Mouse (Mus musculus) lung, embryonic 14.5 days (tissue): ENCODE data around the gene Wdr63. TPM values are rescaled to one million over a fixed set of nuclear protein-coding genes. Genes with fewer than 3 reads are reported as not detected.
A peak's percentile ranks its signal among the peaks of the same experiment; 100 is the strongest.
"Not testable (repeated sequence)": the region's sequence is repeated elsewhere in the genome, so short reads cannot be mapped to it uniquely, and the experiment has no call there.

Experiments
- ATAC-seq: fragments of 200-750 bp; cut with Nextera tagmentation; 2 replicates; pipeline ENCODE4 v1.8.0; 2017; ENCODE audit warnings: mild to moderate bottlenecking, moderate TSS enrichment, moderate library complexity; ENCODE audit not compliant: insufficient read depth
- DNase-seq: peaks from one replicate; pipeline ENCODE4 v3.0.0-alpha.2; 2015
- H3K27ac ChIP-seq: fragments of 300-500 bp; sonication (generic); 2 replicates; pipeline ENCODE4 v1.5.1; 2014; ENCODE audit warnings: low read depth, mild to moderate bottlenecking, moderate library complexity
- H3K27me3 ChIP-seq: fragments of 300-500 bp; sonication (generic); 2 replicates; pipeline ENCODE4 v1.6.1; 2014; ENCODE audit warnings: low read length, control low read depth; ENCODE audit not compliant: insufficient read depth
- H3K36me3 ChIP-seq: fragments of 300-500 bp; sonication (generic); 2 replicates; pipeline ENCODE4 v1.6.1; 2014; ENCODE audit warnings: control low read depth; ENCODE audit not compliant: insufficient read depth
- H3K4me1 ChIP-seq: fragments of 300-500 bp; sonication (generic); 2 replicates; pipeline ENCODE4 v1.6.1; 2014; ENCODE audit warnings: antibody characterized with exemption, control low read depth; ENCODE audit not compliant: insufficient read depth
- H3K4me2 ChIP-seq: fragments of 300-500 bp; sonication (generic); 2 replicates; pipeline ENCODE4 v1.6.1; 2014; ENCODE audit warnings: mild to moderate bottlenecking
- H3K4me3 ChIP-seq: fragments of 300-500 bp; sonication (generic); 2 replicates; pipeline ENCODE4 v1.5.1; 2014; ENCODE audit warnings: low read depth, low read length
- H3K9ac ChIP-seq: fragments of 300-500 bp; sonication (generic); 2 replicates; pipeline ENCODE4 v1.6.1; 2014
- H3K9me3 ChIP-seq: fragments of 300-500 bp; sonication (generic); 2 replicates; pipeline ENCODE4 v1.6.1; 2016; ENCODE audit warnings: low read depth, low read length, control low read depth
- CTCF ChIP-seq: IDR thresholded peaks from 2 replicates; pipeline ENCODE4 v1.5.1; 2016; ENCODE audit warnings: antibody characterized with exemption, low read depth
- WGBS: fragments of 180-500 bp; shearing (Covaris S2); extraction: QIAGEN DNeasy Blood & Tissue Kit; methylation state at CpG from one replicate; pipeline ENCODE4 v1.1.7; 2014; 5-methylcytosine and 5-hydroxymethylcytosine counted together
- polyA plus RNA-seq: library from polyadenylated mRNA; unstranded; fragments of >200 nt; fragmentation: Nextera tagmentation; extraction: Ambion mirVana; gene quantifications from 2 replicates; pipeline ENCODE4 v1.2.1, GENCODE M21; 2014

Wdr63 gene
- polyA plus RNA-seq, 1 experiment from 2014 or later: not detected

DNA sequence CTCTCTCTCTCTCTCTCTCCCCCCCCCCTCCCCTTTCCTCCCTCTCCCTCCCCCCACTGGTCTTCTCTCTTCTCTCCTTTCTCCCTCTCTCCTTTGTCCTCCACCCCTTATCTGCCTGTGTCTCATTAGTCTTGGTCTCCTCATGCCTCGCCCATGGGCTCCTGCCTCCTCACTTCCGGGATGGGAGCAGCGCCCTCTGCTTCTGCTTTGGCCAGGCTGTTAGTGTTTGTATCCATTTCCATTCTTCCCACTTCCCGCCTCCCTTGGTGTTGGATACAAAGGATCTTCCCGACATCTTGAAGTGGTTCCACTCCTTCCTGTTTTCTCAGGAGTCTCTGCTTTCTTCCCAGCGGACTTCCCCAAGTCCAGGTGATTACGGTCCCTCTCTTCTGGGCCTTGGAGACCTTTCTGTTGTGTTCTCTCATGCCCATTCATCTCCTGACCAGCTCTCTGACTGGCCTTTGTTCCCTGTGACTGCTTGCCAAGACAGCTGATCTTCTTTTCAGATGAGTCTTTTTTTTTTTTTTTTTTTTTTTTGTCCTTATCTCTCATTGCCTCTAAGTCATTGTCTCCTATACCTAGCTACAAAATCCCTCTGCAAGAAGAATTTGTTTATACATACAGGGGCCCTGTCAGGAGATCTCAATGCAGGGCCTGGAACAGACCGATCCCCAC, 96.2 kb downstream of the Wdr63 start:
- no peak for ATAC-seq

DNA sequence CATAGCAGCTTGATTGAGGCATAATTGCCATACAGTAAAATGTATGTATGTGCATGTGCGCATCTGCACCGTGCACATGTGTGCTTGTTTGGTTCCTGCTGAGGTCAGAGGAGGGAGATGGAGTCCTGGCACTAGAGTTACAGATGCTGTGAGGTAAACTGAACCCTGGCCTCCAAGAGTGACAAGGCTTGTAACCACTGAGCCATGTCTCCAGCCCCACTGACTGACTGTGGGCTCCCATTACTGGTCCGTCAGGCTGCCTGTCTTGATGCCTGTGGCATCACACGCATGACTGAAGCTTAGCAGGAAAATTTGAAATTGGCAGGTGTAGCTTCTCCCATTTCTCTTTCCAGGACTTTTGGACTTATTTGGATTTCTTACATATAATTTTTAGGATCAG, 97.2 kb downstream of the Wdr63 start:
- H3K4me3 ChIP-seq: no peak overlapping the region
- WGBS: 92% methylated on average over 4 of the region's 4 CpGs
- no peak overlapping the region for H3K9ac ChIP-seq
- TF ChIP-seq CTCF: no peak
- H3K36me3 ChIP-seq: peaks cover 22% of the 10 kb centered on the region; the same call in 1 of the 2 replicates
- no peak for ATAC-seq
- peak overlapping the region; percentile 26; the same call in 1 of the 2 replicates for H3K27ac ChIP-seq
- H3K4me2 ChIP-seq: no peak overlapping the region
- H3K27me3 ChIP-seq: no peaks in the 10 kb centered on the region
- no peaks in the 10 kb centered on the region for H3K9me3 ChIP-seq
- no peaks in the 10 kb centered on the region for H3K4me1 ChIP-seq
- no peak for DNase-seq

More for the DNA sequence above, 96.2 kb downstream of the Wdr63 start:
- no peak for TF ChIP-seq CTCF
- no peak overlapping the region for H3K4me3 ChIP-seq
- no peaks in the 10 kb centered on the region for H3K27me3 ChIP-seq
- no peak overlapping the region for H3K4me2 ChIP-seq
- H3K27ac ChIP-seq: no peak overlapping the region
- no peak for DNase-seq
- 69% methylated on average over 8 of the region's 8 CpGs for WGBS
- no peaks in the 10 kb centered on the region for H3K4me1 ChIP-seq
- H3K9me3 ChIP-seq: no peaks in the 10 kb centered on the region
- no peak overlapping the region for H3K9ac ChIP-seq
- H3K36me3 ChIP-seq: peaks cover 31% of the 10 kb centered on the region

DNA sequence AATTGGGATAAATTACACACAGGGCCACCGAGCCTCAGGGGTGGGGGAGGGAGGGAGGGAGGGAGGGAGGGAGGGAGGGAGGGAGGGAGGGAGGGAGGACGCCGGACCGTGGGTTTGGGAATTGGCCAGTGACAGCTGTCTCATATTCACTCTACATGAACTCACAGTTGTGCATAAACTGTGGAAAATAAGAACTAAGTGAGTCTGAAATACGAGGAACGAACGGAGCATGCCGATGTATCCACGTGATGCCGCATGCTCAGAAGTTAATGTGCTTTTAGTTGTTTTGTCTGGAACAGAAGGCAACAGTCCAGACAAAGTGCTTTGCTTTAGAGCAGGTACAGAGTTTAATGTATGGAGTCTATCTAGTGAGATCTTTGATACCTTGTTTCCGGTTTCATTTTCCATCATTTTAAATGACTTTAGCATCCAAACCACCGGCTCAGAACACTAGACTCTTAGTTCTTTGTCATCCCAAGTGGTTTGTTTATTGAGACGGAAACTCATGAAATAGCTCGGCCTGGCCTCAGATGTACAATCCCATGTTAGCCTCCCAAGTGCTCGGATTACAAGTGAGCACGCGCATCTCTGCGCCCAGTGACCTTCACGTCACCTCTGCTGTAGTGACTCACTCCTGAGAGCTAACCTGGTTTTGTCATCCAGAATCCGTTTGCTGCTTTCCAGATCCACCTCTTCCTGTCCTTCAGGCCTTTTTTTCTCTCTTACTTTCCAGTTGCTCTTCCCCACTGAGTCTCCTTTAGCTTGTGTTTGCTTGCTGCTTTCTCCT, 97.9 kb downstream of the Wdr63 start:
- H3K4me1 ChIP-seq: no peaks in the 10 kb centered on the region
- no peak overlapping the region for H3K9ac ChIP-seq
- peak; percentile 70 for DNase-seq
- peak; percentile 60; the same call in 1 of the 2 replicates for ATAC-seq
- H3K4me3 ChIP-seq: no peak overlapping the region
- H3K36me3 ChIP-seq: peaks cover 17% of the 10 kb centered on the region; the same call in 1 of the 2 replicates
- H3K27ac ChIP-seq: peak overlapping the region; percentile 26; the same call in 1 of the 2 replicates
- H3K9me3 ChIP-seq: no peaks in the 10 kb centered on the region
- 36% methylated on average over 20 of the region's 20 CpGs for WGBS
- no peaks in the 10 kb centered on the region for H3K27me3 ChIP-seq
- H3K4me2 ChIP-seq: peak overlapping the region; percentile 27; the same call in 1 of the 2 replicates
- TF ChIP-seq CTCF: no peak

DNA sequence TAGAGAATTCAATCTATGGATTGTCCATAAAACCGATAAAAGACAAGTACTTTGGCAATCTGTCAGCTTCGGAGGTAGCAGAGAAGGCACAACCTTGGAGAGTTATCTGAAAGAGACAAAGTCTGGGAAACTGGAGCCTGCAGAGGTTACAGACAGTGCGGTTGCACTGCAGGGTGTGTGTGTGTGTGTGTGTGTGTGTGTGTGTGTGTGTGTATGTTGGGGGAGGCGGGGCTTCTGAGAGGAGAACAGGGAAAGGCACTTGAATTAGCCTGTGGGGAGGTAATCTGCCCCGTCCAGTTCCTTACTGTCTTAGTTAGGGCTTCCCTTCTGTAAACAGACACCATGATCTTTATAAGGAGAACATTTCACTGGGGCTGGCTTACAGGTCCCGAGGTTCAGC, 100.1 kb downstream of the Wdr63 start:
- H3K9me3 ChIP-seq: no peaks in the 10 kb centered on the region
- no peak for ATAC-seq
- no peaks in the 10 kb centered on the region for H3K4me1 ChIP-seq
- H3K36me3 ChIP-seq: peaks cover 28% of the 10 kb centered on the region
- no peak overlapping the region for H3K4me2 ChIP-seq
- DNase-seq: no peak
- 70% methylated on average over 6 of the region's 6 CpGs for WGBS
- no peak overlapping the region for H3K9ac ChIP-seq
- TF ChIP-seq CTCF: no peak
- no peak overlapping the region for H3K4me3 ChIP-seq
- H3K27me3 ChIP-seq: no peaks in the 10 kb centered on the region
- no peak overlapping the region for H3K27ac ChIP-seq

DNA sequence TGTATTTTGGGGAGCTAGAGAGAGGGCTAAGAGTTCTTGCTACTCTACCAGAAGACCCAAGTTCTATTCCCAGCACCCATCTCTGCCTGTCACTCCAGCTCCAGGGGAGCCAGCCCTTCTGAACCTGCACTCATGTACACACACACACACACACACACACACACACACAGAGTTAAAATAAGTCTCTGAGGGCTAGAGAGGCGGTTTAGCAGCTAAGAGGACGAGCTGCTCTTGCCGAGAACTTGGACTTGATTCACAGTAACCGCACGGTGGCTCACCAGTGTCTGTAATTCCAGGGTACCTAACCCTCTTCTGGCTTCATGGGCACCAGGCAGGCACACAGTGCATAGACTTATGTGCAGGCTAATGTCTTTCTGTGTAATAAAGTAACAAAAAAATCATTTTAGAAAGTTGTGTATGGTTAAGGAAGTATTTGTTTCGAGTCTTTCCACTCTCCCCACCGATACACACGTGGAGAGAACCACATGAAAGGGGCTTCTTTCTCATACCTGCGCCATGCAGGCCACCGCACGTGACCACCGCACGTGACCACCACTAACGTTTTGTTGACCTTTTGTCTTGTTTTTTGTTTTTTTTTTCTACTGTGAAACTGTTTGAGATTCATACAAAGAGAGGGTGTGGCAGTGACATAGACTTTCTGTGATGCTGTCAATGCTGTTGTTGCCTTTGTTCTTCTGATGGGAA, 103.4 kb downstream of the Wdr63 start:
- no peak overlapping the region for H3K27ac ChIP-seq
- 90% methylated on average over 14 of the region's 14 CpGs for WGBS
- H3K4me1 ChIP-seq: no peaks in the 10 kb centered on the region
- no peaks in the 10 kb centered on the region for H3K9me3 ChIP-seq
- TF ChIP-seq CTCF: no peak
- H3K36me3 ChIP-seq: peaks cover 52% of the 10 kb centered on the region
- no peak overlapping the region for H3K9ac ChIP-seq
- DNase-seq (no peak), ATAC-seq (no peak)
- no peak overlapping the region for H3K4me2 ChIP-seq
- H3K4me3 ChIP-seq: no peak overlapping the region
- H3K27me3 ChIP-seq: no peaks in the 10 kb centered on the region

DNA sequence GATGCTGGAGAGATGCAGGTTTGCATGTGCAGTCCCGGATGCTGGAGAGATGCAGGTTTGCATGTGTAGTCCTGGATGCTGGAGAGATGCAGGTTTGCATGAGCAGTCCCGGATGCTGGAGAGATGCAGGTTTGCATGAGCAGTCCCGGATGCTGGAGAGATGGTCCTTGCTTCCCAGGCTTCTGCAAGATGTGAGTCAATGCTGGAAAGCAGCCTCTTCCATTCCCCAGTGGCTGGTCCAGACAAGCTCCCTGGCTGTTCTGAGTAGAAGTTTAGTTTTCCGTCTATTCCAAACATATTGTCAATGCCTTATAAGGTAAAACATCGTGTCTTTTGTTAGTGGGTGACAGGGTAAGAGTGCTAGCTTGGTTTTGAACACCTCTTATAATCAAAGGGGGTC, 111.4 kb downstream of the Wdr63 start:
- H3K36me3 ChIP-seq: peaks cover 19% of the 10 kb centered on the region
- not testable (repeated sequence) for DNase-seq, H3K9me3 ChIP-seq, H3K4me1 ChIP-seq, H3K9ac ChIP-seq, H3K27me3 ChIP-seq, H3K4me3 ChIP-seq, H3K4me2 ChIP-seq, ATAC-seq, H3K27ac ChIP-seq
- WGBS: 54% methylated on average over 4 of the region's 5 CpGs

DNA sequence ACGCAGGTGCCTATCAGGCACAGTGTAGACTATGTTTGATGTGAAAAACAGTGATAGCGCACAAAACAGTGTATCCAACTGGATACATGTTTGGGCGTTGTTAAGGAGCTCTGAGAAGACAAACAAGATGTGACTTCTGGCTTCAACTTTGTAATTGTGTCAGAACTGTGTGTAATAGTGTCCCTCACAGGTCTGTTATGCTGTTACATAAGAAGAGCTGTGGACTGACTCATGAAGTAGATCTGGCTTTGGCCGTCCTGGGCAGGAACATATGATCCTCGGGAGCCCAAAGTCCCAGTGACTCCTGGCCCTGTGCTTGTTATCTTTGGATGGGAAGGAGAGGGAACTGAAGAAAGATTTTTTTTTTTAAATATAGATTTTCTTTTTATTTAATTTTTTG, 112.4 kb downstream of the Wdr63 start:
- ATAC-seq (no peak), DNase-seq (no peak)
- Histone ChIP-seq H3K36me3 (peaks cover 10% of the 10 kb centered on the region; the same call in 1 of the 2 replicates), H3K9me3 (no peaks in the 10 kb centered on the region), H3K27ac (no peak overlapping the region), H3K4me2 (no peak overlapping the region), H3K9ac (no peak overlapping the region), H3K27me3 (no peaks in the 10 kb centered on the region), H3K4me1 (peaks cover 2% of the 10 kb centered on the region; the same call in 1 of the 2 replicates), H3K4me3 (no peak overlapping the region)
- TF ChIP-seq CTCF: no peak
- 77% methylated on average over 5 of the region's 5 CpGs for WGBS
